Mouse (Mus musculus) A20 (cell line): ENCODE results near the gene Gna15.

Experiments
- DNase-seq: peaks from one replicate; pipeline ENCODE4 v3.0.0-alpha.2; 2011; ENCODE audit warnings: low read depth, low spot score

Gene Gna15

DNA sequence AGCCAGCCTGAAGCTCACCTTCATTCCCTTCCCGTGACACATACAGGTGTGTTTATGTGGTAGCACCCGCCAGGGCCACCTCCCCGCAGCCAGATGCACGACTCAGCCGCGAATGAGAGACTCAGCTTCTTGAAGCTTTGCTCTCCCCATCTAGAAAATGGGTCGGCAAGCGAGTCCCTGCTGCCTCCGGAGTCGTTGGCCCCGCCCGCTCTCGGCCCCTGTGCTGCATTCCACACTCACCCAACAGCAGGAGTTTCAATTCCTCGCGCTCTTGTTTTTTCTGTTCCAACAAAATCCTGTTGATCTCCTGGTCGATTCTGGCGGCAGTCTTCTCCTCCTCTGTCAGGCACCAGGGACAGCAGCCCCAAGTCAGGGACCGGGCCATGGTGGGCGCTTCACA lies 455 bp downstream of the Gna15 start:
- no peak for DNase-seq

DNA sequence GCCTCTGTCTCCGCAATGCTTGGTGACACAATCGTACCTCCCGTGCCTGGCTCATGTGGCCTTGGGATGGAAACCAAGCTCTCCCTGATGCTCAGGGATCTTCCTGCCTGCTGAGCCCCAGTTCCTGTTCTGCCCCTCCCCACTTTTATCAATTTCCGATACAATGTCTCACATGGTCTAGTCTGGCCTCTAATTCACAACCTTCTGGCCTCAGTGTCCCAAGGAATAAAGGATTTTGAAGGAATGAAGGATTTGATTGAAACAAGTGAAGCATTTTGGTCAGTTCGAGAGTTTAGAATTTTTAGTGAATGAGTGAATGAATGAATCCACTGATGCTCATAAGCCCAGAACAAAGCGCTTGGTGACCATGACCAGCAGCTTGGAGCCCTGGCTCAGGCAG lies 883 bp downstream of the Gna15 start:
- DNase-seq = no peak

- DNase-seq = no peak
Observed at GRCm38 (mm10) chr10:81519978-81520365, 4.1 kb downstream of the Gna15 start.

DNA sequence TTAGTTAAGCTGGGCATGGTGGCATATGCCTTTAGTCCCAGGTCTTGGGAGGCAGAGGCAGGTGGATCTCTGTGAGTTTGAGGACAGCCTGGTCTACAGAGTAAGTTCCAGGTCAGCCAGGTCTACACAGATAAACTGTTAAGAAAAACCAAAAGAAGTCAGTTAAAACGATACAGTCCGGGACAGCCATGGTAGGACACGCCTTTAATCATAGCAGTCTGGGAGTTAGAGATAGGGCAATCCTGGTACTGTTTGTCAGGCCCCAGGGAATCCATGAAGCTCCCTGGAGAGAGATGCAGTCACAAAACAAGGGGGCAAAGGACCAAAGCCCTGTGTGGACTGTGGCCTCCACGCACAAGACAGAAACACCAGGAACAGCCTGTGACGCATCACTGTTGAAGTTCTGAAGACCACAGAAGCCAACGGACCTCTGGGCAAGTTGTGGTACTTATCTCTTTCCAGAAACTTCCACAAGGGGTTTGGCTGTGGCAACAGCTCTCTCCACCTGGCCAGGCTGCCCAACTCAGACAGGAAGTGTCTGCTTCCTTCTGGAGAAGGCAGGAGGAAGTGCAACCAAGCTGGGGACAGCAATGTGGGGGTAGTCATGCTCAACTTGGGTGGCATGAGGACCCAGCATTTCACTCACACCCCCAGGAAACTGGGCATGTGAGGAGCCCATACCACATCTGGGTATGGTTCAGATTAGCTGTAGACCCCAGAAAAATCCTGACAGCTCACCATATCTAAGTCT lies 4.6 kb downstream of the Gna15 start:
- DNase-seq = peak; percentile 77

GRCm38 (mm10) chr10:81518546-81518945 lies 5.5 kb downstream of the Gna15 start:
- peak; percentile 91 for DNase-seq

- DNase-seq = peak; percentile 90
Observed at GRCm38 (mm10) chr10:81517227-81517626, 6.8 kb downstream of the Gna15 start.

- DNase-seq = no peak
Observed at GRCm38 (mm10) chr10:81513798-81514197, 10.2 kb downstream of the Gna15 start.

DNA sequence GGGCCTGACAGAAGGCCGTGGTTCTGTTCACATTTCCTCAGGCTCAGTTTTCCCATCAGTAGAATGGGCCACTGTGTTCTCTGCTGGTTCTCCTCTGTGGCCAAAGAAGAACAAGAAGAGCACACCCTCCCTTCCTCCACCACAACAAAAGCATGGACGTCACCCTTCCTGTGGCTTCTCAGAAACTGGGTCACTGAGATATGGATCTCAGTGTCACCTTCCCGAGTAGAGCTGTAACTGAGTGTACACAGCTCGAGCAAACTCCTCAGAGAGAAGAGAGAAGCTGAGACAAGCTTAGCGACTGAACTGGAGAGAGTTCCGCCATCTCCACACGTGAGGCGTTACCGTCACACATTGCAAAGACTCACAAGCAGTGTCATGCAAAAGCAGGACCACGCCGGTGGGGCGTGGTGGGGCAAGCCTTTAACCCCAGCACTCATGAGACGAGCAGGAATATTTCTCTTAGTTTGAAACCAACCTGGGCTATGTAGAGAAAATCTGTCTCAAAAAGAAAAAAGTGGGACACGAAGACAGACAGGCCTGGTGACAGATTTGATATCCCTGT lies 13.7 kb downstream of the Gna15 start:
- no peak for DNase-seq

DNA sequence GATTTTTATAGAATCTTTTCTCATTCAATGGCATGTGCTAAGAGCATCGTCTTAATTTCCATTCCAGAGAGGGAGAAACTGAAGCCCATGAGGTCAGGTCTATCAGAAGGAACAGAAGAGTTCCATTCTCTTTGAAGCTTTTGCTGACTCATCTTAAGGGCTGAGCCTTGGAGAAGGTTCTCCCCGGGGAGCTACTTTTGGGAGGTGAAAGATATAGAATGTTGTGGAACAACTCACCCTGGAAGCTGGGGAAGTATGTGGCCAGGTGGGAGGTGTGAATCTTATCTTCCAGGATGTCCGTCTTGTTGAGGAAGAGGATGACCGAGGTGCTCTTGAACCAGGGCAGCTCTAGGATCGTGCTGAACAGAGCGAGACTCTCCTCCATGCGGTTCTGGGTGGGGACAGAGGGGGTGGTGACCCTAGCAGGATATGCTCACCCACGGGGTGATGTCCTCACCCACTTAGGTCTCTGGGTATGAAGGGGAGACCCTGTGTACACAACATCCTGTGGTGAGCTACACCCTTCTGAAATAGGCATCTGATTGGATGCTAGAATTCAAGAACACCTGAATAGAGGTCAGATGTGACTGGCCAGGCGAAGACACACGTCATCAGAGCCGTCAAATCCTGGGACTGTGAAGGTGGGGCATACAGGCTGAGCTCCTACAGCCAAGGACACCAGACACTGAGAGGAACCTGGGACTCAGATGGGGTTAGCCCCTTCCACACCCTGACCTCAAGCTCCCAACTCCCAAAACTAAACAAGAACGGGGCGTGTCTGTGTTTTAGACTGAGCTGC lies 16.1 kb downstream of the Gna15 start:
- DNase-seq = no peak

- DNase-seq = peak; percentile 34
Observed at GRCm38 (mm10) chr10:81507095-81507494, 16.9 kb downstream of the Gna15 start.

DNA sequence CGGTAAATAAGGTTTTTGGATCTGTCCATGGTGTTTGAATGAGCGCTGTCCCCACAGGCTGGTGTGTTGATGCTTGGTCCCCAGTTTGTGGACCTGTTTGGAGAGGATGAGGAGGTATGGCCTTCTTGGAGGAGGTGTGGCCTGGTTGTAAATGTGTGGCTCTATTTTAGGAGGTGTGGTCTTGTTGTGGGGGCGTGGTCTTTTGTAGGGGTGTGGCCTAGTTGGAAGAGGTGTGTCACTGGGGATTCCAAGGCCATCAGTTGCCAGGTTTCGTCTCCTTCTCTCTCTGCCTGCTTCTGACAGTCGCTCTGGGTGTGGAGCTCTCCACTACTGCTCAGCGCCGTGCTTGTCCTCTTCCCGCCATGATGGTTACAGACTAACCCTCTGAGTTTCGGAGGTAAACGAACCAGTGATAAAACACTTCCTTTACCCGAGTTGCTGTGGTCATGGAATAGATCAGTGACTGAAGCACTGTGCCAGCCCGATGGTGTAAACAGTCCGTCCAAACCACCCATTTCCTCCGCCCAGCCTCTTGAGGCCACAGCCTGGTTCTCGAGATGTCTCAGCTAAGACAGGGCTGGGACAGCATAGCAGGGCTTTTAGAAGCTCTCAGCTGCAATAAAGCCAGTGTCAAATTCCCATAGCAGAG lies 18.9 kb downstream of the Gna15 start:
- DNase-seq = no peak

GRCm38 (mm10) chr10:81502658-81503057 lies 21.4 kb downstream of the Gna15 start:
- peak; percentile 74 for DNase-seq

GRCm38 (mm10) chr10:81501863-81502262 lies 22.2 kb downstream of the Gna15 start:
- DNase-seq = no peak

GRCm38 (mm10) chr10:81500032-81500431 lies 24.0 kb downstream of the Gna15 start, which contains the start of gene S1pr4:
TSS of gene S1pr4 (minus strand) at chr10:81500132.
- DNase-seq = no peak

- DNase-seq = no peak
Observed at GRCm38 (mm10) chr10:81499250-81499901, 24.6 kb downstream of the Gna15 start.

DNA sequence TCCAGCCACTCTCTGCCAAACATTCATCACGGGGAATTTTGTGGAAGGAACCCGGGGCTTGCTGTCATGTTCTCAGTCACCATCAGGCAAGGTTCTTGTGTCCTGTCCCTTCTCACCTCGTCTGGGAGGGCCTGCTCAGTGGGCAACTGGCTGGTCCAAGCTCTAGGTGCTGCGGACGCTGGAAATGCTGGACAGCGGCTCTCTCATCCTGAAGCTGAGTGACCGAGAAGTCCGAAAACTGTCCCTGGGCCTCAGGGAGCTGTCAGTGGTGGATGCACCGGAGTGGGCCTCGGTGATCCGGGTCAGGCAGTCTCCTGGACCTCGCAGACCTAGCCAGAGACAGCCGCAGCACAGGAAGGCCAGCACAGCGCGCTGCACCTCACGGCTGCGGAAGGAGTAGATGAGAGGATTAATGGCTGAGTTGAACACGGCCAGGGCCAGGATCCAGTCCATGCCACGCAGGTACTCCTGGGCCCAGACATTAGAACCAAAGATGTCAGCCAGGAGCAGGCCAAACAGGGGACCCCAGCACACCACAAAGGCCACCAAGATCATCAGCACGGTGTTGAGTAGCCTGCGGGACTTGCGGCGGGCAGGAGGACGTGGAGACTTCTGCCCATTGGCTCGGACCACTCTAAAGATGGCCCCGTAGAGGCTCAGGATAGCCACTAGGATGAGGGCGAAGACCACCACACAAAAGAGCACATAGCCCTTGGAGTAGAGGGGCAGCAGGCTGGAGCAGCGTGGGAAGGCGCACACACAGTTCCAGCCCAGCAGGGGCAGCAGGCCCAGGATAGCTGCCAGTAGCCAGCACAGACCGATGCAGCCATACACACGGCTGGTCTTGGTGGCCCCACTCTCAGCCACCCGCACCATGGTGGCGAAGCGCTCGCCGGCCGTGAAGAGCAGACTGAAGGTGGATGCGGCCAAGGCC lies 25.4 kb downstream of the Gna15 start:
- no peak for DNase-seq

GRCm38 (mm10) chr10:81497401-81498270 lies 26.4 kb downstream of the Gna15 start:
- DNase-seq = peak; percentile 64

DNA sequence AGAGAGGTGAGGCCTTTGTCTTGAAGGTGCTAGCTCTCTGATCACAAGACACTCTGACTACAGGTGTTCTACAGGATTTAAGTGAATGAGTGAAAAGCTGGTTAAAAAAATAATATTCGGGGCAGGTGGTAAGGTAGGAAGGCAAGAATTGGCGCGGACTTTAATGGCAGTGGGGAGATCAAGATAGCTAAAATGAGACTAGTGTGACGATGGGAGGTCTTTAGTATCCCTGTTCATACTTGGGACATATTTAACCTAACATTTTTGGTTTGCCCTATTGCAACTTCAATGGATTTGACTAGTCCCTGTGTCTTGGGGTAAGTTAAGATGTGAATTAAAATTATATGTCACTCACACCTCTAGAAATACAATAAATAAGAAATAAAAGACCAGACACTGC lies 27.1 kb downstream of the Gna15 start:
- no peak for DNase-seq

DNA sequence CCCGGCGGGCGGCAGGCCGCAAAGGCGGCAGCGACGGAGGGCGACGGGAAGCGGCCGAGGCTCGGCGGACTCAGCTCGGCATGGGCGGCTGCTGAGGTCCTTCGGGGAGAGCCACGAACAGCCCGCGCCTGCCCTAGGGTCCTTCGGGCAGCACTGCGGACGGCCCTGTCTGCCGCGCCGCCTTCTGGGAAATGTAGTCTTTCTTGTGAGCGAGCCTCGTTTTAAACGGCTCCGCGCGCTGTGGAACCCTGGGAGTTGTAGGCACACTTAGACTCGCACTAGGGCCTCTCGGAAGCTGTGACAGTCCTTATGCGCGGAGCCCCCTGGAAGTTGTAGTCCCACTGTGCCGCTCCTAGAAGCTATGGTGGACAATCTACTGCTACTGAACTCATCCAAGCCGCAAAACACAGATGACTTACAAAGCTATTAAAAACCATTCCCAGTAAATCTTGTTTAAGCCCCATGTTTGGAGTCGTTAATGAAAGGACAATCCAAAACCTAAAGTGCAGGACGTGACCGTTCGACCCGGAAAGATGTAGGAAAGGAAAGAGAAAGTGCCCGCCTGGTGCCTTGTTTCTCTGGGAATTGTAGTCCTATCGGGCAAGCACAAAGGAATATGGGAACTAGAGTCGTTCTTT lies 27.6 kb downstream of the Gna15 start, which contains the start of gene Ncln:
TSS of gene Ncln (minus strand) at position 129 of the 638 bp plus-strand sequence.
- DNase-seq = peak; percentile 99
